ENCODE assay signal across 25 mouse cellular contexts in genomic region chr8:12301998-12302397, GRCm38 (mm10). TPM values are rescaled to one million over a fixed set of nuclear protein-coding genes. Genes with fewer than 3 reads are reported as not detected.
DNase-seq lines count a peak whose midpoint lies in the region; ATAC-seq and TF ChIP-seq lines count a peak whose summit lies in the region.
"Had no signal": no experiment of that assay in that cellular context is flagged by ENCODE, and none has a peak within 500 bp of the region (broad histone marks: within the 10 kb centered on the region; RNA-seq: fewer than 3 reads in every experiment).

No protein-coding gene starts in this region.

- no peak for DNase-seq in hindbrain, embryonic 10.5 days (ENCODE audit: low spot score)
- DNase-seq in ZHBTc4 (ENCODE audit: low read depth, low spot score) = peak; percentile 9
- DNase-seq in brain, embryonic 14.5 days (ENCODE audit: low read depth) = peak; percentile 68
- DNase-seq in forebrain, postnatal 0 days = no peak
- DNase-seq in urinary bladder, postnatal 10 days (ENCODE audit: low spot score) = no peak
- DNase-seq: adrenal gland, postnatal 10 days; cerebellum, adult 11-12 months; cerebellum, adult 9-10 months; cerebellum, postnatal 25 days; gastrocnemius, adult 2 months; gastrocnemius, postnatal 25 days had no signal

- H3K9ac ChIP-seq in hindbrain, embryonic 13.5 days = no peak overlapping the region
- no peak overlapping the region for H3K9ac ChIP-seq in forebrain, postnatal 0 days
- H3K9ac ChIP-seq: heart, embryonic 12.5 days had no signal

- no peaks in the 10 kb centered on the region for H3K9me3 ChIP-seq in hindbrain, embryonic 10.5 days
- H3K9me3 ChIP-seq in hindbrain, embryonic 13.5 days = no peaks in the 10 kb centered on the region
- no peaks in the 10 kb centered on the region for H3K9me3 ChIP-seq in forebrain, postnatal 0 days (ENCODE audit: low read length)
- H3K9me3 ChIP-seq: heart, embryonic 12.5 days had no signal

- H3K4me2 ChIP-seq in hindbrain, embryonic 13.5 days = no peak overlapping the region
- no peak overlapping the region for H3K4me2 ChIP-seq in forebrain, postnatal 0 days (ENCODE audit: low read depth)
- H3K4me2 ChIP-seq: heart, embryonic 12.5 days had no signal

- no peak overlapping the region for H3K4me3 ChIP-seq in hindbrain, embryonic 10.5 days
- H3K4me3 ChIP-seq in hindbrain, embryonic 13.5 days = no peak overlapping the region
- H3K4me3 ChIP-seq in forebrain, postnatal 0 days (ENCODE audit: low read depth, low read length) = no peak overlapping the region
- H3K4me3 ChIP-seq: gastrocnemius, adult 2 months; heart, embryonic 12.5 days had no signal

- H3K27me3 ChIP-seq in hindbrain, embryonic 10.5 days (ENCODE audit: insufficient read depth, poor library complexity, severe bottlenecking) = peaks cover 76% of the 10 kb centered on the region
- H3K27me3 ChIP-seq in hindbrain, embryonic 13.5 days = peaks cover 68% of the 10 kb centered on the region
- H3K27me3 ChIP-seq in forebrain, postnatal 0 days (ENCODE audit: insufficient read depth, low read length) = no peaks in the 10 kb centered on the region

- no peak for ATAC-seq in hindbrain, embryonic 13.5 days (ENCODE audit: low FRiP score)
- peak; percentile 65; the same call in 1 of the 2 replicates for ATAC-seq in forebrain, postnatal 0 days
- ATAC-seq: hindbrain, embryonic 16.5 days; inflammation-experienced regulatory T-cells, adult 6 months; intestine, postnatal 0 days had no signal

- peaks cover 20% of the 10 kb centered on the region for H3K4me1 ChIP-seq in hindbrain, embryonic 10.5 days (replicated peaks)
- peaks cover 19% of the 10 kb centered on the region for H3K4me1 ChIP-seq in hindbrain, embryonic 13.5 days (replicated peaks)
- H3K4me1 ChIP-seq in forebrain, postnatal 0 days (ENCODE audit: insufficient read depth) = peaks cover 10% of the 10 kb centered on the region
- H3K4me1 ChIP-seq: heart, embryonic 12.5 days had no signal

- 69% methylated on average over 14 of the region's 14 CpGs for WGBS in hindbrain, embryonic 10.5 days
- WGBS in hindbrain, embryonic 13.5 days = 57% methylated on average over 14 of the region's 14 CpGs
- WGBS in forebrain, postnatal 0 days = 48% methylated on average over 14 of the region's 14 CpGs

- H3K27ac ChIP-seq in hindbrain, embryonic 10.5 days = 0 out of 2 replicates have a peak overlapping the region, but pooled peaks have one; percentile 2
- no peak overlapping the region for H3K27ac ChIP-seq in hindbrain, embryonic 13.5 days
- no peak overlapping the region for H3K27ac ChIP-seq in forebrain, postnatal 0 days (ENCODE audit: low read depth, low read length)
- H3K27ac ChIP-seq: gastrocnemius, adult 2 months had no signal

- H3K36me3 ChIP-seq in hindbrain, embryonic 10.5 days = no peaks in the 10 kb centered on the region
- H3K36me3 ChIP-seq in hindbrain, embryonic 13.5 days = no peaks in the 10 kb centered on the region
- no peaks in the 10 kb centered on the region for H3K36me3 ChIP-seq in forebrain, postnatal 0 days (ENCODE audit: insufficient read depth)
- H3K36me3 ChIP-seq: heart, embryonic 12.5 days had no signal

- no peak for TF ChIP-seq CTCF in brain, embryonic 14.5 days (IDR thresholded peaks at IDR 0.05; ENCODE audit: borderline replicate concordance, extremely low read depth, insufficient read depth, insufficient read length)
- TF ChIP-seq CTCF in forebrain, postnatal 0 days (IDR thresholded peaks at IDR 0.05; ENCODE audit: low read depth) = no peak

- TF ChIP-seq POLR2A in brain, embryonic 14.5 days (IDR thresholded peaks at IDR 0.05; ENCODE audit: borderline replicate concordance, extremely low read depth, insufficient read depth, insufficient read length, poor library complexity, severe bottlenecking) = no peak

RNA-seq across cellular contexts. Expression of gene A230072I06Rik, which starts 23.4 kb away (rescaled TPM):
- polyA plus RNA-seq in hindbrain, embryonic 10.5 days (2016; fragmentation: Nextera tagmentation; extraction: Ambion mirVana) = not detected in 2 replicates
- polyA plus RNA-seq in hindbrain, embryonic 13.5 days (2015; fragmentation: Nextera tagmentation; extraction: Ambion mirVana) = 0.09 TPM in 1 of 2 replicates, not detected in the other
- polyA plus RNA-seq in brain, embryonic 14.5 days (2012; rRNA removed) = 0.11 and 0.29 TPM in 2 replicates
- total RNA-seq in forebrain, postnatal 0 days (2014; rRNA removed) = 0.15 and 0.48 TPM in 2 replicates
- polyA plus RNA-seq in forebrain, postnatal 0 days (2015; fragmentation: Nextera tagmentation; extraction: Ambion mirVana) = not detected in 2 replicates
- total RNA-seq: adrenal gland, postnatal 10 days; adrenal gland, postnatal 4 days; ES-E14; gastrocnemius, adult 2 months; gastrocnemius, postnatal 25 days; granulocyte monocyte progenitor cell, adult 5-6 weeks; heart, adult 8-10 months; heart, postnatal 25 days had no signal
- polyA plus RNA-seq: cortical plate, adult 2 months; embryonic facial prominence, embryonic 14.5 days; heart, embryonic 12.5 days; heart, embryonic 16.5 days; hindbrain, embryonic 11.5 days; inflammation-experienced regulatory T-cells, adult 6 months; intestine, postnatal 0 days had no signal

Comparison
In these comparisons a context has a peak if more than half of its experiments do, and no peak if none do; other contexts are left out.
1. DNase-seq: peak in ZHBTc4 (single experiment) and brain, embryonic 14.5 days (single experiment); none in hindbrain, embryonic 10.5 days (single experiment), forebrain, postnatal 0 days (single experiment) and urinary bladder, postnatal 10 days (single experiment).